Mouse (Mus musculus): Measurements from ENCODE around the gene Nav2. TPM values are rescaled to one million over a fixed set of nuclear protein-coding genes. Genes with fewer than 3 reads are reported as not detected.

The Nav2 gene
- polyA plus RNA-seq, 1 experiment from 2014 or later: 10.1 TPM

GRCm38 (mm10) chr7:48877786-48878390 is 30.6 kb upstream of the Nav2 start:
- DNase-seq (ENCODE audit: low spot score) (peak; percentile 47), ATAC-seq (replicated peaks; ENCODE audit: low FRiP score, low read depth) (no peak)
- no peak overlapping the region for H3K27ac ChIP-seq
- no peaks in the 10 kb centered on the region for H3K27me3 ChIP-seq (ENCODE audit: insufficient read depth, low read length)
- H3K36me3 ChIP-seq (ENCODE audit: insufficient read depth, low read length): peaks cover 19% of the 10 kb centered on the region
- H3K4me2 ChIP-seq (ENCODE audit: low read length): 0 out of 2 replicates have a peak overlapping the region, but pooled peaks have one; percentile 4
- no peak overlapping the region for H3K4me3 ChIP-seq (replicated peaks; ENCODE audit: low read depth, low read length)
- TF ChIP-seq CTCF (IDR thresholded peaks at IDR 0.05; ENCODE audit: low read depth): no peak
- H3K9ac ChIP-seq (ENCODE audit: low read depth, low read length): no peak overlapping the region
- H3K9me3 ChIP-seq (replicated peaks; ENCODE audit: low read length): no peaks in the 10 kb centered on the region
- WGBS: 30% methylated on average over 15 of the region's 15 CpGs
- H3K4me1 ChIP-seq (replicated peaks; ENCODE audit: insufficient read depth, low read length): 0 out of 2 replicates have a peak, but pooled peaks cover 4% of the 10 kb centered on the region

GRCm38 (mm10) chr7:48879574-48879973 is 28.9 kb upstream of the Nav2 start:
- Histone ChIP-seq H3K27ac (no peak overlapping the region), H3K4me3 (replicated peaks; ENCODE audit: low read depth, low read length) (no peak overlapping the region), H3K4me2 (ENCODE audit: low read length) (peak overlapping the region; percentile 22; the same call in 1 of the 2 replicates), H3K36me3 (ENCODE audit: insufficient read depth, low read length) (peaks cover 9% of the 10 kb centered on the region; the same call in 1 of the 2 replicates), H3K4me1 (replicated peaks; ENCODE audit: insufficient read depth, low read length) (0 out of 2 replicates have a peak, but pooled peaks cover 4% of the 10 kb centered on the region), H3K27me3 (ENCODE audit: insufficient read depth, low read length) (no peaks in the 10 kb centered on the region), H3K9me3 (replicated peaks; ENCODE audit: low read length) (no peaks in the 10 kb centered on the region), H3K9ac (ENCODE audit: low read depth, low read length) (no peak overlapping the region)
- ATAC-seq (replicated peaks; ENCODE audit: low FRiP score, low read depth) (no peak), DNase-seq (ENCODE audit: low spot score) (no peak)
- WGBS: 48% methylated on average over 3 of the region's 3 CpGs
- TF ChIP-seq CTCF (IDR thresholded peaks at IDR 0.05; ENCODE audit: low read depth): no peak

GRCm38 (mm10) chr7:48880591-48881481 is 27.7 kb upstream of the Nav2 start:
- under 1% methylated on average over 62 of the region's 77 CpGs for WGBS
- peak overlapping the region; percentile 73 for H3K27ac ChIP-seq
- H3K9me3 ChIP-seq (replicated peaks; ENCODE audit: low read length): no peaks in the 10 kb centered on the region
- no peaks in the 10 kb centered on the region for H3K27me3 ChIP-seq (ENCODE audit: insufficient read depth, low read length)
- 0 out of 2 replicates have a peak, but pooled peaks cover 4% of the 10 kb centered on the region for H3K4me1 ChIP-seq (replicated peaks; ENCODE audit: insufficient read depth, low read length)
- H3K9ac ChIP-seq (ENCODE audit: low read depth, low read length): peak overlapping the region; percentile 78
- peak overlapping the region; percentile 87 for H3K4me3 ChIP-seq (replicated peaks; ENCODE audit: low read depth, low read length)
- peak; percentile 98 for ATAC-seq (replicated peaks; ENCODE audit: low FRiP score, low read depth)
- H3K36me3 ChIP-seq (ENCODE audit: insufficient read depth, low read length): no peaks in the 10 kb centered on the region
- peak overlapping the region; percentile 98 for H3K4me2 ChIP-seq (ENCODE audit: low read length)
- TF ChIP-seq CTCF (IDR thresholded peaks at IDR 0.05; ENCODE audit: low read depth): no peak
- peak; percentile 99 for DNase-seq (ENCODE audit: low spot score)

GRCm38 (mm10) chr7:48881486-48881885 is 27.0 kb upstream of the Nav2 start, which contains the start of gene E2f8:
Gene E2f8 (minus strand): TSS chr7:48881596.
- Histone ChIP-seq H3K27me3 (ENCODE audit: insufficient read depth, low read length) (no peaks in the 10 kb centered on the region), H3K27ac (peak within 1 kb of the TSS; percentile 73), H3K4me3 (replicated peaks; ENCODE audit: low read depth, low read length) (peak within 1 kb of the TSS; percentile 87), H3K4me1 (replicated peaks; ENCODE audit: insufficient read depth, low read length) (0 out of 2 replicates have a peak, but pooled peaks cover 4% of the 10 kb centered on the region), H3K4me2 (ENCODE audit: low read length) (peak within 1 kb of the TSS; percentile 98), H3K36me3 (ENCODE audit: insufficient read depth, low read length) (no peaks in the 10 kb centered on the region), H3K9me3 (replicated peaks; ENCODE audit: low read length) (no peaks in the 10 kb centered on the region), H3K9ac (ENCODE audit: low read depth, low read length) (peak within 1 kb of the TSS; percentile 78)
- ATAC-seq (replicated peaks; ENCODE audit: low FRiP score, low read depth) (peak; percentile 64), DNase-seq (ENCODE audit: low spot score) (peak; percentile 90)
- under 1% methylated on average over 39 of the region's 41 CpGs for WGBS
- no peak for TF ChIP-seq CTCF (IDR thresholded peaks at IDR 0.05; ENCODE audit: low read depth)

GRCm38 (mm10) chr7:48881971-48882609 is 26.4 kb upstream of the Nav2 start:
- TF ChIP-seq CTCF (IDR thresholded peaks at IDR 0.05; ENCODE audit: low read depth): no peak

More at GRCm38 (mm10) chr7:48881971-48882609, 26.4 kb upstream of the Nav2 start:
- no peak for ATAC-seq (replicated peaks; ENCODE audit: low FRiP score, low read depth)
- Histone ChIP-seq H3K27ac (no peak overlapping the region), H3K9me3 (replicated peaks; ENCODE audit: low read length) (no peaks in the 10 kb centered on the region), H3K4me2 (ENCODE audit: low read length) (peak overlapping the region; percentile 98), H3K9ac (ENCODE audit: low read depth, low read length) (peak overlapping the region; percentile 51), H3K4me3 (replicated peaks; ENCODE audit: low read depth, low read length) (peak overlapping the region; percentile 87), H3K27me3 (ENCODE audit: insufficient read depth, low read length) (no peaks in the 10 kb centered on the region), H3K36me3 (ENCODE audit: insufficient read depth, low read length) (no peaks in the 10 kb centered on the region), H3K4me1 (replicated peaks; ENCODE audit: insufficient read depth, low read length) (0 out of 2 replicates have a peak, but pooled peaks cover 4% of the 10 kb centered on the region)
- peak; percentile 52 for DNase-seq (ENCODE audit: low spot score)
- 1% methylated on average over 28 of the region's 28 CpGs for WGBS
